Mouse (Mus musculus): ENCODE measurements around the gene Tsc22d4. TPM values are rescaled to one million over a fixed set of nuclear protein-coding genes. Genes with fewer than 3 reads are reported as not detected.
"Not testable (repeated sequence)": the region's sequence is repeated elsewhere in the genome, so short reads cannot be mapped to it uniquely, and the experiment has no call there.

The Tsc22d4 gene
- polyA plus RNA-seq, 1 experiment from 2014 or later = 144 TPM

DNA sequence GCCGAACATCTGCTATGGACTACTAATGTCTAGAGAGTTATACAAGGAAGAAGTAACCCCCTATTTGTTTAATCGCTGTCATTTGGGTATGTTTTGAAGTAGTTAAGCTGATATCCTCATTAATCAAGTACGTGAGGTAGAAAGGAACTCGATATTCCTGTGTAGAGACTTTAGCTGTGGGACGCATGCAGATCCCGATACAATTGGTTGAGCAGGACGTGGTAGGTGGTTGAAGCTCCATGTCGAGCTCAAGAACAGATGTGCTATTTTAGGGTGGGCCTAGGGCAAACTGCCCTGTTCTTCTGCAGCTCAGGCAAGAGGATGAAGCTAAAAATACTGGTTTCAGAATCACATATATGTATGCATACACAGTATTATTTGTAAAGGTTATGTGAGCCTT, 29.8 kb upstream of the Tsc22d4 start:
- H3K4me3 ChIP-seq (ENCODE audit: control insufficient read depth in 1 of 2, insufficient read depth in 1 of 2, low read depth in 1 of 2, low read length in 2 of 2) = no peak overlapping the region
- H3K9ac ChIP-seq (ENCODE audit: low read length) = no peak overlapping the region
- no peak overlapping the region for H3K27ac ChIP-seq (replicated peaks in 1 of 2; ENCODE audit: control insufficient read depth in 1 of 2, insufficient read depth in 1 of 2, low read depth in 2 of 2, low read length in 2 of 2)
- no peak overlapping the region for H3K4me2 ChIP-seq (ENCODE audit: low read length)
- 71% methylated on average over 8 of the region's 8 CpGs for WGBS
- H3K4me1 ChIP-seq (ENCODE audit: control insufficient read depth in 2 of 2, insufficient read depth in 2 of 2, low read length in 2 of 2) = peaks cover 11 to 12% of the 10 kb centered on the region in 2 experiments
- H3K27me3 ChIP-seq (ENCODE audit: control insufficient read depth, insufficient read depth, low read length) = no peaks in the 10 kb centered on the region
- no peaks in the 10 kb centered on the region for H3K36me3 ChIP-seq (ENCODE audit: control insufficient read depth, insufficient read depth, low read length)
- H3K9me3 ChIP-seq (ENCODE audit: control insufficient read depth, low read length) = no peaks in the 10 kb centered on the region
- ATAC-seq (ENCODE audit: insufficient number of reproducible peaks, insufficient read depth, low FRiP score, low read depth) = no peak

- H3K27ac ChIP-seq (replicated peaks in 1 of 2; ENCODE audit: control insufficient read depth in 1 of 2, insufficient read depth in 1 of 2, low read depth in 2 of 2, low read length in 2 of 2) = peak overlapping the region in 1 of 2 experiments; percentile 68; a peak in 1 of 4 replicates
- no peak overlapping the region for H3K4me3 ChIP-seq (ENCODE audit: control insufficient read depth in 1 of 2, insufficient read depth in 1 of 2, low read depth in 1 of 2, low read length in 2 of 2)
- H3K9ac ChIP-seq (ENCODE audit: low read length) = no peak overlapping the region
- H3K27me3 ChIP-seq (ENCODE audit: control insufficient read depth, insufficient read depth, low read length) = no peaks in the 10 kb centered on the region
- no peaks in the 10 kb centered on the region for H3K9me3 ChIP-seq (ENCODE audit: control insufficient read depth, low read length)
- WGBS = 73% methylated on average over 8 of the region's 8 CpGs
- no peak overlapping the region for H3K4me2 ChIP-seq (ENCODE audit: low read length)
- peaks cover 12% of the 10 kb centered on the region in 2 experiments for H3K4me1 ChIP-seq (ENCODE audit: control insufficient read depth in 2 of 2, insufficient read depth in 2 of 2, low read length in 2 of 2)
- H3K36me3 ChIP-seq (ENCODE audit: control insufficient read depth, insufficient read depth, low read length) = no peaks in the 10 kb centered on the region
- no peak for ATAC-seq (ENCODE audit: insufficient number of reproducible peaks, insufficient read depth, low FRiP score, low read depth)
Measured at GRCm38 (mm10) chr5:137718020-137718790, 27.3 kb upstream of the Tsc22d4 start.

- Histone ChIP-seq H3K4me3 (ENCODE audit: control insufficient read depth in 1 of 2, insufficient read depth in 1 of 2, low read depth in 1 of 2, low read length in 2 of 2) (no peak overlapping the region), H3K27me3 (ENCODE audit: control insufficient read depth, insufficient read depth, low read length) (no peaks in the 10 kb centered on the region), H3K4me2 (ENCODE audit: low read length) (peak overlapping the region; percentile 18; the same call in 1 of the 2 replicates), H3K27ac (replicated peaks in 1 of 2; ENCODE audit: control insufficient read depth in 1 of 2, insufficient read depth in 1 of 2, low read depth in 2 of 2, low read length in 2 of 2) (peak overlapping the region; percentile 68 to 77), H3K9me3 (ENCODE audit: control insufficient read depth, low read length) (no peaks in the 10 kb centered on the region), H3K9ac (ENCODE audit: low read length) (no peak overlapping the region), H3K36me3 (ENCODE audit: control insufficient read depth, insufficient read depth, low read length) (no peaks in the 10 kb centered on the region), H3K4me1 (ENCODE audit: control insufficient read depth in 2 of 2, insufficient read depth in 2 of 2, low read length in 2 of 2) (peaks cover 12% of the 10 kb centered on the region in 2 experiments)
- peak; percentile 64 for ATAC-seq (ENCODE audit: insufficient number of reproducible peaks, insufficient read depth, low FRiP score, low read depth)
- 17% methylated on average over 6 of the region's 6 CpGs for WGBS
Measured at GRCm38 (mm10) chr5:137719088-137719487, 26.4 kb upstream of the Tsc22d4 start.

DNA sequence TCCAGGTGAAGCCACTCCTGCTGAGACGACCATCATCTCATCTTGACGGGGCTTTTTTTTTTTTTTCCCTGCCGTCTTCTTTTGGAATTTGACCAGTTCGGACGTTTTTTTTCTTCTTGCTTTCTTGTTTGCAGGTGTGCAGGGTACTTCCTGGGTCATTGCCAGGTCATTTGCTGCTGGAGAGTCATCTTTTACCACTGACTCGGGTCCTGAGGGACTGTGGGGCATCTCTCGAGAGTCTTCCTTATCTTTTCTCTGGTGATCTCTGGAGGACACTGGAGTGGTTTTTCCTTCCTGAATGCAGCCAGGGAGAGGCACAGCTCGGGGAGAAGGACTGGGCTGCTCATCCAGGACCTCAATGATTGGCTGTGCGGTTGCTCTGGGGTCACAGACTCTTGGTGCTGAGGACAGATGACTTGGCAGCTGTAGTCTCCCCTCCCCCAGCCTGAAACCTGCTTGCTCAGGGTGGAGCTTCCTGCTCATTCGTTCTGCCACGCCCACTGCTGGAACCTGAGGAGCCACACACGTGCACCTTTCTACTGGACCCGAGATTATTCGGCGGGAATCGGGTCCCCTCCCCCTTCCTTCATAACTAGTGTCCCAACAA, 24.9 kb upstream of the Tsc22d4 start:
- H3K36me3 ChIP-seq (ENCODE audit: control insufficient read depth, insufficient read depth, low read length); H3K9ac ChIP-seq (ENCODE audit: low read length); H3K27me3 ChIP-seq (ENCODE audit: control insufficient read depth, insufficient read depth, low read length); H3K27ac ChIP-seq (replicated peaks in 1 of 2; ENCODE audit: control insufficient read depth in 1 of 2, insufficient read depth in 1 of 2, low read depth in 2 of 2, low read length in 2 of 2); H3K9me3 ChIP-seq (ENCODE audit: control insufficient read depth, low read length); ATAC-seq (ENCODE audit: insufficient number of reproducible peaks, insufficient read depth, low FRiP score, low read depth): not testable (repeated sequence)
- WGBS = 22% methylated on average over 9 of the region's 16 CpGs
- Histone ChIP-seq H3K4me1 (ENCODE audit: control insufficient read depth in 2 of 2, insufficient read depth in 2 of 2, low read length in 2 of 2) (peaks cover 12% of the 10 kb centered on the region in 2 experiments), H3K4me2 (ENCODE audit: low read length) (peak overlapping the region; percentile 50), H3K4me3 (ENCODE audit: control insufficient read depth in 1 of 2, insufficient read depth in 1 of 2, low read depth in 1 of 2, low read length in 2 of 2) (peak overlapping the region in 1 of 2 experiments; percentile 15; a peak in 2 of 4 replicates)

DNA sequence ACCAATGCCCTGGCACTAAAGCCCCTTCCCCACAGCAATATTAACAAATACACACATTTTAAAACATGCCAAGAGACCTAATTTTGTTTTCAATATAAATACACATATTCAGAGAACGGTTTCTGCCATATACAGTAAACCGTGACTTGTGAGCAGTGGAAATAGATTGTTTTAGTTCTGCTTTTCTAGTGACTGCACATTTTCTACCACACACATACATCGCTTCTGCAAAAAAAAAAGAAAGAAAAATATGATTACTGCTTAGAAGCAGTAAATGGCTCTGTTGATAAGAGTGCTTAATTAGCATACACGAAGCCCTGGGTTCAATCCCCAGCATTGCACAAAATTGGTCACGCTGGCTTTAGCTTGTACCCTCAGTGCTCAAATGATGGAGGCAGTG, 21.7 kb upstream of the Tsc22d4 start:
- no peak overlapping the region for H3K27ac ChIP-seq (replicated peaks in 1 of 2; ENCODE audit: control insufficient read depth in 1 of 2, insufficient read depth in 1 of 2, low read depth in 2 of 2, low read length in 2 of 2)
- H3K27me3 ChIP-seq (ENCODE audit: control insufficient read depth, insufficient read depth, low read length) = no peaks in the 10 kb centered on the region
- no peak overlapping the region for H3K9ac ChIP-seq (ENCODE audit: low read length)
- H3K4me3 ChIP-seq (ENCODE audit: control insufficient read depth in 1 of 2, insufficient read depth in 1 of 2, low read depth in 1 of 2, low read length in 2 of 2) = no peak overlapping the region
- H3K4me2 ChIP-seq (ENCODE audit: low read length) = no peak overlapping the region
- H3K36me3 ChIP-seq (ENCODE audit: control insufficient read depth, insufficient read depth, low read length) = no peaks in the 10 kb centered on the region
- no peaks in the 10 kb centered on the region for H3K9me3 ChIP-seq (ENCODE audit: control insufficient read depth, low read length)
- 80% methylated on average over 5 of the region's 5 CpGs for WGBS
- peaks cover 7 to 12% of the 10 kb centered on the region in 2 experiments for H3K4me1 ChIP-seq (ENCODE audit: control insufficient read depth in 2 of 2, insufficient read depth in 2 of 2, low read length in 2 of 2)
- no peak for ATAC-seq (ENCODE audit: insufficient number of reproducible peaks, insufficient read depth, low FRiP score, low read depth)

DNA sequence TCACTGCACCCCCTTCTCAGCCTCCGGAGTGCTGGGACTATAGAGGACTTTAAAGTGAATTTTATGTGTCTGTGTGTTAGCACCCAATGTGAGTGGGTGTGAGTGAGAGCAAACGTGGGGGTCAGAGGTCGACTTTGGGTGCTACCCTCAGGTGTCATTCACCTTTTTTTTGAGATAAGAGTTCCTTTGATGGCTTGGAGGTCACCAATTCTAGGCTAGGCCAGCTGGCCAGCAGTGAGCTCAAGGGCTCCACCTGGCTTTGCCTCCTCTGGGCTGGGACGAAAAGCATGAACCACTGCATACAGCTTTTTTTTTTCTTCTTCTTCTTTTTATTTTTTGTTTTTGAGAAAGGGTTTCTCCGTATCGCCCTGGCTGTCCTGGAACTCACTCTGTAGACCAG, 18.8 kb upstream of the Tsc22d4 start:
- Histone ChIP-seq H3K27ac (replicated peaks in 1 of 2; ENCODE audit: control insufficient read depth in 1 of 2, insufficient read depth in 1 of 2, low read depth in 2 of 2, low read length in 2 of 2) (no peak overlapping the region), H3K9me3 (ENCODE audit: control insufficient read depth, low read length) (no peaks in the 10 kb centered on the region)

DNA sequence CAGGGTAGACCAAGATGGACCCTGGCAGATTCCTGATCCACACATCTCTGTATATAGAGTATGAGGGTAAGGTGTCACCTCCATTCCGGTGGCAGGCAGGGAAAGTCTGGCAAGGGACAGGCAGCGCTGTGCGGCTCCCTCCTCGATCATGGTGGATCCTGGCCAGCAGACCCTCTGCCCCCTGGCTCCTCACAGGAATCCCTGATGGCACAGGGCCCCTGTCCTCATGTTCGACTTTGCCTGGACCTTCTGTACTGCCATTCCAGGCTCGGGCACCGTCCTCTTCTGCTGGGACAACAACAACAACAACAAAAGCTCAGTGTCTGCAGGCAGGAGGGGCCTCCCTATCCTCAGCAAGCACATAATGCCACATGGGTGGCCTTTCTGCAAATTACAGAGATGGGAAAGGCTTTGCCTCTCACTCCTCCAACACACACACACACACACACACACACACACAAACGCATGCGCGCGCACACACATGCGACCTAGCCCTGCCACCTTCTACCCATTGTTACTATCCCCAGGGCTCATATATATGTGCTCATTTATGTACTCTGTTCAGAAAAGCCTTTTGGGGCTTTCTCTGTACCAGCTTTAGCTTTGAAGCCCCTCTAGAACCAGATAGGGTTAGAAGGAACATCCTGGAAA, 11.8 kb upstream of the Tsc22d4 start:
- H3K27ac ChIP-seq (replicated peaks in 1 of 2; ENCODE audit: control insufficient read depth in 1 of 2, insufficient read depth in 1 of 2, low read depth in 2 of 2, low read length in 2 of 2) = no peak overlapping the region
- no peak overlapping the region for H3K4me2 ChIP-seq (ENCODE audit: low read length)
- no peak overlapping the region for H3K4me3 ChIP-seq (ENCODE audit: control insufficient read depth in 1 of 2, insufficient read depth in 1 of 2, low read depth in 1 of 2, low read length in 2 of 2)
- H3K9me3 ChIP-seq (ENCODE audit: control insufficient read depth, low read length) = no peaks in the 10 kb centered on the region
- no peaks in the 10 kb centered on the region for H3K27me3 ChIP-seq (ENCODE audit: control insufficient read depth, insufficient read depth, low read length)
- H3K36me3 ChIP-seq (ENCODE audit: control insufficient read depth, insufficient read depth, low read length) = peaks cover 15% of the 10 kb centered on the region
- ATAC-seq (ENCODE audit: insufficient number of reproducible peaks, insufficient read depth, low FRiP score, low read depth) = no peak
- WGBS = 91% methylated on average over 12 of the region's 12 CpGs
- no peak overlapping the region for H3K9ac ChIP-seq (ENCODE audit: low read length)
- H3K4me1 ChIP-seq (ENCODE audit: control insufficient read depth in 2 of 2, insufficient read depth in 2 of 2, low read length in 2 of 2) = no peaks in the 10 kb centered on the region; a peak in 1 of 4 replicates

More for the DNA sequence above, 18.8 kb upstream of the Tsc22d4 start:
- no peak overlapping the region for H3K9ac ChIP-seq (ENCODE audit: low read length)
- H3K27me3 ChIP-seq (ENCODE audit: control insufficient read depth, insufficient read depth, low read length) = no peaks in the 10 kb centered on the region
- H3K4me1 ChIP-seq (ENCODE audit: control insufficient read depth in 2 of 2, insufficient read depth in 2 of 2, low read length in 2 of 2) = no peaks in the 10 kb centered on the region
- no peaks in the 10 kb centered on the region for H3K36me3 ChIP-seq (ENCODE audit: control insufficient read depth, insufficient read depth, low read length)
- no peak overlapping the region for H3K4me2 ChIP-seq (ENCODE audit: low read length)
- H3K4me3 ChIP-seq (ENCODE audit: control insufficient read depth in 1 of 2, insufficient read depth in 1 of 2, low read depth in 1 of 2, low read length in 2 of 2) = no peak overlapping the region
- WGBS = 60% methylated on average over 6 of the region's 6 CpGs
- ATAC-seq (ENCODE audit: insufficient number of reproducible peaks, insufficient read depth, low FRiP score, low read depth) = no peak
